Mouse (Mus musculus) adrenal gland, postnatal 4 days (tissue): ENCODE data around the gene Timd4. TPM values are rescaled to one million over a fixed set of nuclear protein-coding genes. Genes with fewer than 3 reads are reported as not detected.

ENCODE experiments used
- DNase-seq, 2 experiments: peaks; one replicate each; pipeline ENCODE4 v3.0.0; 2021 to 2022; ENCODE audit warnings: low spot score in 2 of 2, mixed read lengths in 2 of 2
- long read RNA-seq, 2 experiments: library from polyadenylated mRNA; stranded (forward); transcript quantifications; one replicate each; pipeline ENCODE4 v2.0.0; 2021
- total RNA-seq, 2 experiments: library from RNA; stranded (reverse); gene quantifications; 2 replicates each; pipeline ENCODE4 v1.2.3; 2021

Timd4 gene
- total RNA-seq: 1 to 10 TPM; 1.8 to 2.8 TPM
- long read RNA-seq, experiment 1, partial matches to known transcripts: 0 of 1 reads
- long read RNA-seq, experiment 1, other reads (novel, unspliced or antisense): 1 of 1 reads
- long read RNA-seq, experiment 2, partial matches to known transcripts: 0 of 2 reads
- long read RNA-seq, experiment 2, other reads (novel, unspliced or antisense): 1 of 2 reads

DNA sequence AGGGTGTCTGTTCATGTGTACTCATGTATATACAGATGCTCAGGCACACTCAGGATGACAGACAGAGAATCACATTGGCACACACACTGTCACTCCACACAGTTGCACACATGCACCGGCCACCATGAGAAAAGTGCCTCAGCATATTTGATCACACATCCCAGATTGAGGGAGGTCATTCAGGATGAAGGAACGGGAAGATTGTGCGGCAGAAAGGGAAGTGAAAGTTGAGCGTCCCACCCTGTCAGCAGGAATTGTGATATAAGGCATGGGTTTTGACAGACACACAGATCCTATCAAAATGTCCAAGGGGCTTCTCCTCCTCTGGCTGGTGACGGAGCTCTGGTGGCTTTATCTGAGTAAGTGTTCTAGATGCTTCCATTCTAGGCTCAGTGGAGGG, at the start of gene Timd4:
TSS of gene Timd4 (plus strand) at position 290 of the 400 bp plus-strand sequence.
- no peak for DNase-seq

DNA sequence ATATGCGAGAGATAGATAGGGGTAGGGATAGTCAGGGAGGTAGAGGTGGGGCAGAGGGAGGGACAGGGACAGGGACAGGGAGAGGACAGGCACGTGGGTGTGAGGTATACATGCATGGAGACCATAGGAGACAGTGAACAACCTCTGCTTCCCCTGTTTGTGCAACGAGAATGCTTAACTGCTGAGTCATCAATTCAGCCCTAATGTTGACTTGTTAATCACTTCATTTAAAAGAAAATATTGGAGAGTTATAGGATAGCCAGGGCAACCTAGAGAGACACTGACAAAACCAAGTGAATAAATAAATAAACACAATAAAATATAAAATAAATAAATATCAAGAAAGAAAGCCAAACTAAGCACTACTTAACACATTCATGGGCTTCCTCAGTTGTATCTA, 33.7 kb upstream of the Timd4 start:
- no peak for DNase-seq

DNA sequence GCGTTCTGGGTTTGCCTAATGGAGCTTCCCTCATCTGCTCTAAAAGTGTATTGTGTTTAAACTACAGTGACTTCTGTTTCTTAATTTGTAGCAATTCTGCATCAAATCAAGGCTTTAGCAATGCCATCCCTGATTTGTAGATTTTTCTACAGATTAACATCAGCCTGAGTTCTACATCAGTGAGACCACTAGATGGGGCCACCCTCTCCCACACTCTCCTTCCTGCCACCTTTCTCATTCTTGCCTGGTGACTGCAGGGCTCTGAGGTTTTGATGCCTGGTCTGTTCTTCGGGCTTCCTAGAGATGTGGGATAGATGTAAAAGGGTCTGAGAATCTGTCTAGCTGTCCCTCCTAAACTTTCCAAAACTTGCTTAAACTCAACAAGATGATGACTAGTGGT, 30.8 kb upstream of the Timd4 start:
- no peak for DNase-seq

DNA sequence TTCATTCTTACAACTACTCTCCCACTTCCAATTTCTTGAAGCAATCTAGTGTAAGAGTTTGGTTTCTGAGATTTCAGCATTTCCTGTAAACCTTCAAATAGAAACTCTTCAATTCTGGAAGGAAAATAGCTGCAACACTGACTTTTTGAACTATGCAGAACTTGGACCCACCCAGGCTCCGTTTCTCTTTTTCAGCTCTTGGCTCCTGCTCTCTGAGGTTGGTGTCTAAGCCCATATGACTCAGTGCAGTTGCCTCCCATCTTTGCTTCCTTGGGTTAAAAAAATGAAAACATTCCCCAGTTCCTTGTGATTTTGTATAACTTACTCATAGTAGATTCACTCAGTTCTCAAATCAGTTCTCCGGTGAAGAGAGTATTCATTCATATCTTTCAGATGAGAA, 6.2 kb upstream of the Timd4 start:
- no peak for DNase-seq

DNA sequence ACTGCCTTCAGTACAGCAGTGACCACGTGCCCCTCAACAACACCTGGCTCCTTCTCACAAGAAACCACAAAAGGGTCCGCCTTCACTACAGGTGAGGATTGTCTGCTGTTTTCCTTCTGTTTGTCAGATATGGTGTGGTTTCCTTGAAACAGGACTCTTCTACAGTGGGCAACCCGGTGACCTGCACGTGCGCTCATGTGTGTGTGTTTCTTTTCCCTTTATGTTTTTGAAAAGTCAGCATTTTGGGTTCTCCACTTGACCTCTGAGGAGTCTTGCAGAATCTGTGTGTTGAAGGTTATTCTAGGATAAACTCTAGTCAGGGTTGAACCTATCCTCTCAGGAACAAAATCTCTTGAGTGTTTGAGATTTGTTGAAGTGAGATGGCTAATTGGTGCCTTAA, 7.1 kb downstream of the Timd4 start:
- DNase-seq: no peak

DNA sequence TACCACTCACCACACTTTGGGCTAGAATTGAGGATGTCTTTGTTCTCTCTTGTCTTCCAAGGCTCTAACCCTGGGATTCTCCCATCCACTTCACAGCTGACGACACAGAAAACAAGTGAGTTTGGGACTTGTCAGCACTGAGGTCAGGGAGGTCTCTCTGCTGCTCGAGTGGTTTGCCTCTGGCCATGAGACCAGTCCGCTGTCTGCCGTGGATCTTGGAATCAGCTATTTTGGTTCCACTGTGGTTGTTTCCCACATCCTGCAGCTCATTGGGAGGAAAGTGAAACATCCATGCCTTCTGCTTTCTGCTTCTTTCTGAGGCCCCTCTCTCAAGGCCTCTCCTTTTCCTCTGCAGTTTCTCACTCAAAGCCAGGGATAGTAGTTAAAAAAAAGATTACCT, 9.3 kb downstream of the Timd4 start:
- DNase-seq: no peak

DNA sequence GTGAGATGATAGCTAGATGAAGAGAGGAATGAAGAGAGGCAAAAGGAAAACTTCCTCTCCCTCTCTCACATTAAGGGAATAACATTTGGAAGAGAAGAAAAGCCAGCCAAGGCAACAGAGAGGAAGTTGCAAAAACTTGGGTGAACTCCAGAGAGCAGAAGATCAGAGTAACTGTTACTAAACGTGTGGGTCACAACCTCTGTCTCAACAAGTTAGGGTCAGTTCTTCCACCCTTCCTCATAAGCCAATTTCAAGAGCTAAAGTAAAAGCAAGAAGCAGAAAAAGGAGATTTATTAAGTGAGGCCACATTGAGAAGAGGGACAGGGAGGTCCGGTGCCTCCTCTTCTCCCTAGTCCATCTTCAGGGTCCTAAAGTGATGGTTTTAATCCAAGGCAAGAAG, 19.7 kb downstream of the Timd4 start:
- no peak for DNase-seq

DNA sequence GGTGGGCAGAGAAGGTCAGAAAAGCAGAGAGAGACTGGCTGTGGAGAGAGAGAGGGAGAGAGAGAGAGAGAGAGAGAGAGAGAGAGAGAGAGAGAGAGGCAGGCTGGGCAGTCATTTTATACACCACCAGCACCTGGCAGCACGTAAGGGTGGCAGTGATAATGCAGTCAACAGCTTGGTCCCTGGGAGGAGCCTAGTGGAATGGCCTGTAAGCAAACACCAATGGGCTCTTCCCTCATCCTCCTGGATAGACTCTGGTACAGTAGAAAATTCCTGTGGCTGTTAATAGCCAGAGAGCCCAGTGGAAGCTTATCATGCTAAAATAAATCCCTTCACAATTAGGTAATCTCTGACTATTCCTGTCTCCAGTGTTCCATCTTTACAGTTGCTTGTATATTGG, 24.5 kb downstream of the Timd4 start:
- DNase-seq: no peak

DNA sequence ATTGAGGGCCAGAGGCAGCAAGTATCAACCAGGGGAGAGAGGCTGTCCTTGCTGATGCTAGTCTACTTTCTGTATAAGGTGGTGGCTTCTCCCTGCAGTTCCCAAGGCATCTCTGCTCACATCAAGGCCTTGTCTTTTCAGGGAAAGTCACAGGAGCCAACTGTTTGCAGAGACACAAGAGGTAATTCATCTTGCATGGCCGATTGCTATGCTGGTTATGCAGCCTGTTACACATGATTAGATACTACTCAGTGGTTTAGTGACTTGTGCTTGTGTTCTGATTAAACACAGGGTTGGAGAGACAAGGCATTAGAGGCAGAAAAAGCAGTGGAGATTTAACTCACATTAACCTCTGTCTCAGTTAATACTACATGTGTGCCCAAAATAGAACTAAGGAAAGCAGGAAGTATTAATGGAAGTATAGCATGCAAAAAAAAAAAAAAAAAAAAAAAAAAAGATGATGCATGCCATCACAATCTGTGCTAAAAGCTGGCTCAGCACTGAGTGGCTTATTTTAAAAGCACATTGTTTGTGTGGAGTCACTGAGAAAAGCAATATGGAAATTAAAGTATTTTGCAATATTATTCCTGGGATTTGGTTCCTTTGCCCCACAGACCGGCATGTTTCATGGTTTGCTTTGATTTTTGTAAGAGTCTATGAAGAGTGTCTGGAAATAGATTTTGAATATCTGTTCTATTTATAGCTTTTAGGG, 31.6 kb downstream of the Timd4 start:
- no peak for DNase-seq

DNA sequence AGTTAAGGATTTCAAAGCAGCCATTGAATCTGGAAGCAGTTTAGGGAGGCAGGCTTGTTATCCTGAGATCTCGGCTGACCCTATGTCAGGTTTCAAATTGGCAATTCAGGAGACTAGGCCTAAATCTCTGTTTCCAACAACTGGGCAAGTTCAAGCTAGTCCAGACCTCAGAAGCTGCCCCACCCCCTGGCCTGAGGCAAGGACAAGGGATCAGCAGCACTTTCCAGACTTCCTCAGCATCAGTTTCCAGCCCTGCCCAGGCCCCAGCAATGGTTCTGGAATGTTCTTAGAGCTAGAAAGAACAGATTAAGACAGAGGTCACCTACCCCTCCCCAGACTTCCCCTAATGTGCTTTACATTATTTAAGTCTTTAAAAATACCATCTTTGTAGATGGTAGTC, 36.1 kb downstream of the Timd4 start:
- no peak for DNase-seq

DNA sequence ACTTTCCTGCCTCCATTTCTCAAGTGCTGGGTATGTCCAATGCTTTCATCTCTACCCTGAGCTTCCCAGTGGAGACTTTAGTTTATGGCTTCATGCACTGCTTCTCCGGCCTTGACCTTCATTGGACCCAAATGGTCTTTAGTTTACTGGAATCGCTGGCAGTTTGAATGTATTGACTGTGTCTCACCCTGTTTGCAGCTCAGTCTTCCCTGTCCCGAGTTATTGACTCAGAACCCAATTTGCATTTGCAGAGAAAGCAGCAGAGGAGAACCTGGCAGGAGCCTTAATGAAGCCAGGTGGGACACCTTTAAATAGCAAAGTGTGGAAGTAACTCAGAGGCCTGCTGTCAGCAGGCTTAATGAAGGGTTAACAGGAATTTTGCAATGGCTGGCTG, 37.2 kb downstream of the Timd4 start:
- no peak for DNase-seq

DNA sequence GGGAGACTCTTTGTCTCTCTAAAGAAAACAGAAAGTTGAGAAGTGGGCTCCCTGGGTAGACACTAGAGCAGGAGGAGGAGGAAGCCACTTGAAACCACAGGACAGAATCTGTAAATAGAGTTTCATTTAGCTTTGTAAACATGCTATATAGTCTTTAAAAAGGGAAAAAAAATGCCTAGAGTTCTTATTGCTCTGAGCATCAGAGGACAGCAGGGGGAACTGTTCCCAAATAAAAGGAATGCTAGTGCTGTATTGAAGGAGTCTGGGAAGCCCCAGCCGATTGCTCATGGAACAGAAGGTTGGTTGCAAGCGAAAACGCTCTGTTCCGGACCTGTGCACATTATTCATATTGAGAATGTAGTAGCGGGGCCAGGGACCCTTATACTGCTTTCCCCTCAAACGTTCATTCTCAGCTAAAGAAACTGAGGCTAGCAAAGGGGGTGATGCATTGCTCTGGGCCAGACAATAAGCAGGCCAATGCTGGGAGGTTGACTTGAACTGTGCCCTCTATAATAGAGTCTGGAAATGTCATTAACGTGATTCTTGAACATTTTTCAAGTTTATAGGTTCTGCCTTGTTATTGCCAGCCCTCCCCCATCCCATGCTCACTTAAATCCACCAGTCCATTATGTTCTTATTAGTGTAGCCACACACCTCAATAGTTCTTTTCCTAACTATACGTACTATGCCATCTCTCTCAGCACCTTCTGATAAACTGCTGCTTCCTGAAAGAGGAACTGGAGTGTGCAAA, 37.8 kb downstream of the Timd4 start:
- no peak for DNase-seq

DNA sequence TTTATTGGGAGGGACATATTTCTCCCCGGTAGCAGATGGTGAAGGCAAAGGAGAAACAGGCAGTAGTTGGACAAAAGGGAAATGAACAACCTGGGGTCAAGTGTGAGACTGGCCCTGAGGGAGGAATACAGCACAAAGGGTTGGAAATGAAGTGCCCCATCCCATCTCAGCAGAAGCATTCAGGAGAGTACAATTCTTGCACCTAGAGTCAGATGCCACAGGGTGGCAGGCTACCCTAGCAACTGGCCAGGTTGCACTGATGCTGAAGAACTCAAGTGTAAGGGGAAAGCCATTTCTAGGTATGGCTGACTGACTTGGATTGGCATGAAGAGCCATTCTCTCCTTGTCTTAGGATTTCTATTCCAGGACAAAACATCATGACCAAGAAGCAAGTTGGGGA, 54.2 kb downstream of the Timd4 start:
- DNase-seq: no peak

DNA sequence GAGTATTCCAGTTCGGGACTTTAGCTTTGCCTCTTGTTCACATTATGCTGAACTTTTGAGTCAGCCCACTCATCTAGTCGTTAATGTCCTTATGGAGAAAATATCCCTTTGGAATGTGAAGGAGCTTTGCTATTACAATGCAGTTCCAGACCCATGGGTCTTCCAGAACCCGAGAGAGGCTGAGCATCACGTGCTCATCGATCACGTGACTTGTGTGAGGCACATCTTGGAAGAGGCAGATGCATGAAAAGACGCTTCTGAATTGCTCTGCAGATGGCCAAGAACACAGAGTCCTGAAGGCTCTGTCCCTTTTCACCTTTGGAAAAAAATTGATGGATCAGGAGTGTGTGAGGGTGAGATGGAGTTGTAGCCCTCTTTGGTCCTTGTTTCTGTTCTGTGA, 58.0 kb downstream of the Timd4 start:
- no peak for DNase-seq

DNA sequence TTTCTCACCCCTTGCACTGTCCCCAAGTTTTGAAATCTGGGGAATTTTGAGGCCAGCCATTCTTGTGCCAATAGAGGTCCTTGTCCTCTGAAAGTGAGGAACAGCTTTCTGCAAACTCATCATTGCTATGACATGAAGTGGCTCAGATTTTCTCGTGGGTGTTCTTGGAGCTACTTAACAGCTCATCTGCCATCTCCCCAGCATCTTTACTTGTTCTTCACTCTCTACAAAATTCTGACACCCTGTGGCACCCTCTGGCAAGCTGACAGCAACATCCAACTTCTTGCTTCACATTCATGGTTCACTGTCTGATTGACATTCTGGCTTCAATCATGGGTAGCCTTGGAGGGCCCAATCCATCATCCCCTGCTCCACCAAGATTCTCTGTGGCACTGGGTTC, 65.2 kb downstream of the Timd4 start:
- no peak for DNase-seq

DNA sequence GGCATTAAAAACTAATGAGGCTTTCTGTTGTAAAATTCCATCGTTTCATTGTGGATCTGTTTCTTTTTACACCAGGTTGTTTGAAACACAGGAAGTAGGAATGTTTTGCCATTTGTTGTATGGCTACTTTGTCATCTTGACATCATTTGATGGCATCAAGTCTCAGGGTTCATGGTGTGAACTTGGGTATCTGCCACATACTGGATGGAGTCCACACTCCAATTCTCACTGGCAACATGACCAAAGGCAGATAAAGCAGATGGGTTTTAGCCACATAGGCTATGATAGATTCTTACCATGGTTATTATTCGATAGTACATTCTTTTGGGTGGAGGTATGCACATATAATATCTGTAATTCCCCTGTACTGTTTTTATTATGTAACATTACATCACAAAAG, 71.9 kb downstream of the Timd4 start:
- no peak for DNase-seq

DNA sequence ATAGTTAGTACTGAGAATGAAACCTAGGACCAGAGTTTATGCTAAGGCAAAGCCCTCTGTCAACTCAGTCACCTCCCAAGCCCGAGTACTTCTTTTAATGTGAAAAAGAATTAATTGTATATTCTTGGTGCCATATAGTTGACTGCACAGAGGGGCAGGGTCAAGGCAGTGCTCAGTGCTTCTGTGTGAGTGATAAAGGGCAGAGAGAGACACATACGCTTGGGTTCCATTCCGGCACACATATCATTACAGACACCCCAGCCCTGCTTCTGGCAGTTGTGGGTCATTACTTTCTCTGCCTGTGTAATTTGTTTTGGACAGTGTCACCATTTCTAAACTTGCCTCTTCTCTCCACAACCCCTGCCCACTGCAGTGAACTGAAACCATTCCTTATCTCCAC, 78.5 kb downstream of the Timd4 start:
- DNase-seq: no peak

Other genes starting within 250 kb of the Timd4 start
- not detected for gene BC053393, start 239.3 kb upstream of the Timd4 start, total RNA-seq
- gene Dppa1, start 181.5 kb upstream of the Timd4 start, total RNA-seq: not detected
- 1 to 10 TPM in 1 of 2 experiments, under 1 TPM in 1; 0.20 to 7.7 TPM for gene Timd2, start 103.7 kb upstream of the Timd4 start, total RNA-seq
- not detected for gene Havcr1, start 75.7 kb upstream of the Timd4 start, total RNA-seq